Mouse (Mus musculus): ENCODE data around the gene Arhgap15.

GRCm38 (mm10) chr2:44060306-44060705 is 311.7 kb downstream of the Arhgap15 start:
- TF ChIP-seq POLR2A (IDR thresholded peaks at IDR 0.05; ENCODE audit: control insufficient read depth, extremely low read depth, insufficient read depth, low read length, poor library complexity) (no peak), CTCF (IDR thresholded peaks at IDR 0.05; ENCODE audit: borderline replicate concordance, control insufficient read depth, extremely low read depth, insufficient read depth, low read length, poor library complexity) (no peak)
